Mouse (Mus musculus) small intestine, adult 2 months (tissue): ENCODE results near the gene Wasf3. TPM values are rescaled to one million over a fixed set of nuclear protein-coding genes. Genes with fewer than 3 reads are reported as not detected.
"Not testable (repeated sequence)": the region's sequence is repeated elsewhere in the genome, so short reads cannot be mapped to it uniquely, and the experiment has no call there.

Experiments
- H3K27ac ChIP-seq: fragments of 200-500 bp; 2 replicates; pipeline ENCODE4 v1.5.1; 2012; ENCODE audit warnings: low read depth, low read length, control low read depth, inconsistent platforms; ENCODE audit not compliant: insufficient read depth
- H3K27me3 ChIP-seq: fragments of 200-500 bp; 2 replicates; pipeline ENCODE4 v1.6.1; 2012; ENCODE audit warnings: mild to moderate bottlenecking, moderate library complexity, low read length, inconsistent platforms; ENCODE audit not compliant: control insufficient read depth, insufficient read depth
- H3K36me3 ChIP-seq: fragments of 200-500 bp; 2 replicates; pipeline ENCODE4 v1.6.1; 2012; ENCODE audit warnings: mild to moderate bottlenecking, low read length, control low read depth, inconsistent platforms; ENCODE audit not compliant: control insufficient read depth, insufficient read depth
- H3K4me1 ChIP-seq: fragments of 200-500 bp; 2 replicates; pipeline ENCODE4 v1.6.1; 2012; ENCODE audit warnings: low read length, inconsistent platforms, mixed read lengths; ENCODE audit not compliant: control insufficient read depth, insufficient read depth, insufficient read length
- H3K4me3 ChIP-seq: fragments of 200-500 bp; 2 replicates; pipeline ENCODE4 v1.5.1; 2012; ENCODE audit warnings: low read depth, mild to moderate bottlenecking, control low read depth, inconsistent platforms, low read length, moderate library complexity
- CTCF ChIP-seq: fragments of 200-500 bp; IDR thresholded peaks from 2 replicates; pipeline ENCODE4 v1.5.1; 2012; ENCODE audit warnings: low read depth, mild to moderate bottlenecking, control low read depth, inconsistent platforms, low read length, moderate library complexity, mixed read lengths; ENCODE audit not compliant: insufficient replicate concordance, insufficient read length; ENCODE audit errors: extremely low read depth
- POLR2A ChIP-seq: fragments of 200-500 bp; IDR thresholded peaks from 2 replicates; pipeline ENCODE4 v1.6.1; 2012; ENCODE audit warnings: low read depth, mild to moderate bottlenecking, control low read depth, inconsistent platforms, low read length, moderate library complexity
- WGBS: fragments of 180-500 bp; shearing (Covaris S2); methylation state at CpG from one replicate; pipeline ENCODE4 v1.1.7; 2018; 5-methylcytosine and 5-hydroxymethylcytosine counted together
- polyA plus RNA-seq: library from polyadenylated mRNA; depleted of rRNA; stranded (reverse); fragments of >200 nt; gene quantifications from 2 replicates; pipeline ENCODE4 v1.2.3, GENCODE M21; 2012

The Wasf3 gene
- polyA plus RNA-seq, 1 experiment = 0.86 TPM

DNA sequence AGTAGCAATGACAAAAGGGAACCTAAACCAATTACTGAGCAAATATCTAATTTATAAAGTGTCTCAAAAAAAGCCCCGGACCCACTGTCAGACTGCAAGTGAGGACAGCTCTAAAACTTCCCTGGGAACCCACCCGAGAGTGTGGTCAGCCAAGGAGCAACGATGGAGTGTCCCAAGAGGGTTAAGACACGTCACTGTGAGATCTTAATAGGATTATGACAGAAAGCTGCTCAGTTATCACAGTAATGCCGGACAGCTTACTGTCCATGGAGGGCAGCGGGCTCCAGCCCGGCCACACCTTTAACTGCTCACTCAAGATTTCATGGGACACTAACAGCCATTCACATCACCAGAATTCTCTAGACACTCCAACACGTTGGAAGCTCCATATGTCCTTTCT is 4.7 kb upstream of the Wasf3 start:
- 73% methylated on average over 8 of the region's 8 CpGs for WGBS

DNA sequence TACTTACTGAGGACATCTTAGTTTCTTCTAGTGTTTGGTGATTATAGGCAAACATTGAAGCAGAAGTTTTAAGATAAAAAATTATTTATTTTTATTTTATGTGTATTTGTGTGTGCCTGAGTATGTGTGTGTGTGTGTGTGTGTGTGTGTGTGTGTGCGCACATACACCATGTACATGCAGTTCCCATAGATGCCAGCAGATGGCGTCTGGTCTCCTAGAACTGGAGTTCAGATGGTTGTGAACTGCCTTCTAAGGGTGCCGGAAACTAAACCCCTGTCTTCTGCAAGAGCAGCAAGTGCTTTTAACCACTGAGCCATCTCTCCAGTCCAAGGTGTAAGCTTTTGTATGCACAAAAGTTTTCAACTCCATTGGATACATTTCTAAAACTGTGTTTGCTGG is 2.5 kb upstream of the Wasf3 start:
- 79% methylated on average over 3 of the region's 3 CpGs for WGBS
- TF ChIP-seq POLR2A = no peak
- no peak for TF ChIP-seq CTCF
- H3K27ac ChIP-seq = no peak overlapping the region
- no peaks in the 10 kb centered on the region for H3K36me3 ChIP-seq
- no peak overlapping the region for H3K4me3 ChIP-seq
- peaks cover 5% of the 10 kb centered on the region; the same call in 1 of the 2 replicates for H3K27me3 ChIP-seq
- 0 out of 2 replicates have a peak, but pooled peaks cover 1% of the 10 kb centered on the region for H3K4me1 ChIP-seq

More for the DNA sequence above, 4.7 kb upstream of the Wasf3 start:
- Histone ChIP-seq H3K4me1 (no peaks in the 10 kb centered on the region), H3K27ac (no peak overlapping the region), H3K36me3 (no peaks in the 10 kb centered on the region), H3K4me3 (no peak overlapping the region), H3K27me3 (0 out of 2 replicates have a peak, but pooled peaks cover under 1% of the 10 kb centered on the region)
- TF ChIP-seq POLR2A (no peak), CTCF (no peak)

- WGBS = 72% methylated on average over 6 of the region's 6 CpGs
- Histone ChIP-seq H3K4me1 (0 out of 2 replicates have a peak, but pooled peaks cover 1% of the 10 kb centered on the region), H3K27ac (no peak overlapping the region), H3K4me3 (no peak overlapping the region), H3K27me3 (peaks cover 5% of the 10 kb centered on the region; the same call in 1 of the 2 replicates), H3K36me3 (no peaks in the 10 kb centered on the region)
- TF ChIP-seq POLR2A = no peak
- TF ChIP-seq CTCF = no peak
Measured at GRCm38 (mm10) chr5:146383401-146383800, 1.4 kb upstream of the Wasf3 start.

- no peak for TF ChIP-seq POLR2A
- no peak for TF ChIP-seq CTCF
- Histone ChIP-seq H3K4me3 (no peak overlapping the region), H3K27me3 (peaks cover 5% of the 10 kb centered on the region; the same call in 1 of the 2 replicates), H3K36me3 (no peaks in the 10 kb centered on the region), H3K4me1 (0 out of 2 replicates have a peak, but pooled peaks cover 1% of the 10 kb centered on the region), H3K27ac (no peak overlapping the region)
- 40% methylated on average over 13 of the region's 13 CpGs for WGBS
Measured at GRCm38 (mm10) chr5:146385989-146386388, 1.2 kb downstream of the Wasf3 start.

DNA sequence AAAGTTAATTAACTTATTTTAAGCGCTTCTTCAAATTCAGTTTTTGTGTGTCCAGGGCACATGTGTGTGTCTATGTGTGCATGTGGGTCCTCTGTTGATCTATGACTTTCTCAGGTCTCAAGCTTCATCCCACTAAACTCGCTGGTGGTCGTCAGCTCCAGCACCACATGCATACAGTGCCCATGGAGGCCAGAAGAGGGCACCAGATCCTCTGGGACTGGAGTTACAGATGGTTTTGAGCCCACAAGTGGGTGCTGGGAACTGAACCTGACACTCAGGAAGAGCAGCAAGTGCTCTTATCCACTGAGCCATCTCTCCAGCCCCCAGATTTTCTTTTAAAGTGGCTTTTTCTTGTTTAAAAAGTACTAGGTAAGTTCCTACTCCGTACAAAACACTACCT is 2.1 kb downstream of the Wasf3 start:
- 85% methylated on average over 4 of the region's 4 CpGs for WGBS
- no peak overlapping the region for H3K4me3 ChIP-seq

GRCm38 (mm10) chr5:146394563-146394962 is 9.8 kb downstream of the Wasf3 start:
- no peaks in the 10 kb centered on the region for H3K27me3 ChIP-seq
- no peak overlapping the region for H3K27ac ChIP-seq
- no peaks in the 10 kb centered on the region for H3K4me1 ChIP-seq
- H3K4me3 ChIP-seq = no peak overlapping the region
- TF ChIP-seq POLR2A (no peak), CTCF (no peak)
- WGBS = 84% methylated on average over 7 of the region's 7 CpGs
- no peaks in the 10 kb centered on the region for H3K36me3 ChIP-seq

More for the DNA sequence above, 2.1 kb downstream of the Wasf3 start:
- H3K27me3 ChIP-seq = peaks cover 5% of the 10 kb centered on the region; the same call in 1 of the 2 replicates
- H3K36me3 ChIP-seq = no peaks in the 10 kb centered on the region
- TF ChIP-seq CTCF (no peak), POLR2A (no peak)
- H3K4me1 ChIP-seq = 0 out of 2 replicates have a peak, but pooled peaks cover 1% of the 10 kb centered on the region
- no peak overlapping the region for H3K27ac ChIP-seq

DNA sequence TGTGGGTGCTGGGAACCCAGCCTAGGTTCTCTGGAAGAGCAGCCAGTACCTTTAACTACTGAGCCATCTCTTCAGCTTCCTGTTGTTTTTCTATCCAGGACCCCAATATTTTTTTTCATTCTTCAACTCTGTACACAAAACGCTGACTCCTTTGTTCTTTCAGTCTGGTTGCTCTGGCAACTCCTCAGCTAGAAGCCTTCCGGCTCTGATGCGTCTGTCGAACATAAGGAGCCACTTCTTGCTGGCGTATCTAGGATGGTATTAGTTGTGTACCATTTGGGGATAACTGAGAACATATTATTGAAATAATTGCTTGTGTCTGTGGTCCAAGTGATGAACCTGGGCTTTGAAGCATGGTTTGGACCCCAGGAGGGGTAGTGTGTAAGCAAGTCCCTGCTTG is 12.5 kb downstream of the Wasf3 start:
- no peaks in the 10 kb centered on the region for H3K4me1 ChIP-seq
- no peaks in the 10 kb centered on the region for H3K27me3 ChIP-seq
- TF ChIP-seq POLR2A (no peak), CTCF (no peak)
- 80% methylated on average over 5 of the region's 5 CpGs for WGBS
- no peaks in the 10 kb centered on the region for H3K36me3 ChIP-seq
- H3K27ac ChIP-seq = no peak overlapping the region
- no peak overlapping the region for H3K4me3 ChIP-seq

GRCm38 (mm10) chr5:146398386-146399115 is 13.8 kb downstream of the Wasf3 start:
- H3K4me1 ChIP-seq = no peaks in the 10 kb centered on the region
- WGBS = 89% methylated on average over 7 of the region's 7 CpGs
- no peaks in the 10 kb centered on the region for H3K27me3 ChIP-seq
- TF ChIP-seq POLR2A = no peak
- no peak for TF ChIP-seq CTCF
- H3K36me3 ChIP-seq = no peaks in the 10 kb centered on the region
- H3K4me3 ChIP-seq = no peak overlapping the region
- no peak overlapping the region for H3K27ac ChIP-seq

- not testable (repeated sequence) for H3K4me1 ChIP-seq, H3K4me3 ChIP-seq, H3K27ac ChIP-seq, H3K36me3 ChIP-seq, H3K27me3 ChIP-seq
- WGBS = 91% methylated on average over 6 of the region's 6 CpGs
Measured at GRCm38 (mm10) chr5:146401012-146401411, 16.2 kb downstream of the Wasf3 start.
